Mouse (Mus musculus): ENCODE data around the gene Vamp8. TPM values are rescaled to one million over a fixed set of nuclear protein-coding genes. Genes with fewer than 3 reads are reported as not detected.

Gene Vamp8
- total RNA-seq (2014; rRNA removed) (6.0 and 11.6 TPM in 2 replicates), polyA plus RNA-seq (2015; fragmentation: Nextera tagmentation; extraction: Ambion mirVana) (23.7 and 24.8 TPM in 2 replicates)

GRCm38 (mm10) chr6:72389941-72390771 is at the start of gene Vamp8:
Gene Vamp8, minus strand, starts transcription at chr6:72390703.
- ATAC-seq (ENCODE audit: low FRiP score): 0 out of 2 replicates have a peak, but pooled peaks have one; percentile 16

GRCm38 (mm10) chr6:72439355-72440185 is 49.1 kb upstream of the Vamp8 start, which contains the start of gene Mat2a:
Gene Mat2a, minus strand, starts transcription at chr6:72439558.
- peak within 1 kb of the TSS; percentile 86 for H3K4me3 ChIP-seq (ENCODE audit: low read depth, low read length)
- peaks cover 12% of the 10 kb centered on the region; the same call in 1 of the 2 replicates for H3K4me1 ChIP-seq (ENCODE audit: insufficient read depth, low read length)
- peak within 1 kb of the TSS; percentile 100 for H3K9ac ChIP-seq (replicated peaks; ENCODE audit: low read length, poor library complexity, severe bottlenecking)
- H3K4me2 ChIP-seq (ENCODE audit: low read depth, low read length, poor library complexity, severe bottlenecking): peak within 1 kb of the TSS; percentile 69
- peaks cover 11% of the 10 kb centered on the region for H3K36me3 ChIP-seq (ENCODE audit: insufficient read depth, low read length)
- ATAC-seq (ENCODE audit: low FRiP score) (peak; percentile 90), DNase-seq (ENCODE audit: low spot score) (peak; percentile 96)
- TF ChIP-seq CTCF (IDR thresholded peaks at IDR 0.05): peak; percentile 83
- peak within 1 kb of the TSS; percentile 99 for H3K27ac ChIP-seq (ENCODE audit: low read depth, low read length)
- no peaks in the 10 kb centered on the region for H3K27me3 ChIP-seq (ENCODE audit: insufficient read depth, low read length)
- under 1% methylated on average over 66 of the region's 77 CpGs for WGBS
- H3K9me3 ChIP-seq (ENCODE audit: low read length): no peaks in the 10 kb centered on the region

More at GRCm38 (mm10) chr6:72389941-72390771, at the start of gene Vamp8:
- TF ChIP-seq CTCF (IDR thresholded peaks at IDR 0.05): peak; percentile 7; the same call in 1 of the 2 replicates
- H3K27me3 ChIP-seq (ENCODE audit: insufficient read depth, low read length): no peaks in the 10 kb centered on the region; the same call in 1 of the 2 replicates
- H3K4me2 ChIP-seq (ENCODE audit: low read depth, low read length, poor library complexity, severe bottlenecking): peak within 1 kb of the TSS; percentile 45
- peak within 1 kb of the TSS; percentile 27 for H3K4me3 ChIP-seq (ENCODE audit: low read depth, low read length)
- H3K9ac ChIP-seq (replicated peaks; ENCODE audit: low read length, poor library complexity, severe bottlenecking): 0 out of 2 replicates have a peak within 1 kb of the TSS, but pooled peaks have one; percentile 5
- H3K9me3 ChIP-seq (ENCODE audit: low read length): no peaks in the 10 kb centered on the region
- DNase-seq (ENCODE audit: low spot score): peak; percentile 14
- 0 out of 2 replicates have a peak within 1 kb of the TSS, but pooled peaks have one; percentile 13 for H3K27ac ChIP-seq (ENCODE audit: low read depth, low read length)
- 0 out of 2 replicates have a peak, but pooled peaks cover 3% of the 10 kb centered on the region for H3K4me1 ChIP-seq (ENCODE audit: insufficient read depth, low read length)
- WGBS: 6% methylated on average over 32 of the region's 33 CpGs
- no peaks in the 10 kb centered on the region for H3K36me3 ChIP-seq (ENCODE audit: insufficient read depth, low read length)

GRCm38 (mm10) chr6:72438862-72439354 is 48.4 kb upstream of the Vamp8 start:
- TF ChIP-seq CTCF (IDR thresholded peaks at IDR 0.05): no peak
- Histone ChIP-seq H3K27me3 (ENCODE audit: insufficient read depth, low read length) (no peaks in the 10 kb centered on the region), H3K27ac (ENCODE audit: low read depth, low read length) (peak overlapping the region; percentile 99), H3K4me2 (ENCODE audit: low read depth, low read length, poor library complexity, severe bottlenecking) (peak overlapping the region; percentile 69), H3K9me3 (ENCODE audit: low read length) (no peaks in the 10 kb centered on the region), H3K9ac (replicated peaks; ENCODE audit: low read length, poor library complexity, severe bottlenecking) (peak overlapping the region; percentile 100), H3K36me3 (ENCODE audit: insufficient read depth, low read length) (peaks cover 14% of the 10 kb centered on the region), H3K4me1 (ENCODE audit: insufficient read depth, low read length) (peaks cover 12% of the 10 kb centered on the region; the same call in 1 of the 2 replicates), H3K4me3 (ENCODE audit: low read depth, low read length) (peak overlapping the region; percentile 86)
- WGBS: under 1% methylated on average over 52 of the region's 57 CpGs
- DNase-seq (ENCODE audit: low spot score) (peak; percentile 95), ATAC-seq (ENCODE audit: low FRiP score) (peak; percentile 67)

- Histone ChIP-seq H3K9me3 (ENCODE audit: low read length) (no peaks in the 10 kb centered on the region), H3K4me3 (ENCODE audit: low read depth, low read length) (peak overlapping the region; percentile 86), H3K4me1 (ENCODE audit: insufficient read depth, low read length) (peaks cover 12% of the 10 kb centered on the region; the same call in 1 of the 2 replicates), H3K27ac (ENCODE audit: low read depth, low read length) (peak overlapping the region; percentile 99), H3K4me2 (ENCODE audit: low read depth, low read length, poor library complexity, severe bottlenecking) (peak overlapping the region; percentile 69), H3K27me3 (ENCODE audit: insufficient read depth, low read length) (no peaks in the 10 kb centered on the region), H3K36me3 (ENCODE audit: insufficient read depth, low read length) (peaks cover 14% of the 10 kb centered on the region), H3K9ac (replicated peaks; ENCODE audit: low read length, poor library complexity, severe bottlenecking) (peak overlapping the region; percentile 100)
- ATAC-seq (ENCODE audit: low FRiP score) (no peak), DNase-seq (ENCODE audit: low spot score) (no peak)
- TF ChIP-seq CTCF (IDR thresholded peaks at IDR 0.05): no peak
- whole genome bisulfite sequencing: 1% methylated on average over 5 of the region's 5 CpGs
These were observed 47.7 kb upstream of the Vamp8 start for GRCm38 (mm10) chr6:72438226-72438625.

GRCm38 (mm10) chr6:72432153-72432552 is 41.6 kb upstream of the Vamp8 start:
- Histone ChIP-seq H3K4me1 (ENCODE audit: insufficient read depth, low read length) (no peaks in the 10 kb centered on the region), H3K9ac (replicated peaks; ENCODE audit: low read length, poor library complexity, severe bottlenecking) (no peak overlapping the region), H3K9me3 (ENCODE audit: low read length) (no peaks in the 10 kb centered on the region), H3K27me3 (ENCODE audit: insufficient read depth, low read length) (no peaks in the 10 kb centered on the region), H3K4me2 (ENCODE audit: low read depth, low read length, poor library complexity, severe bottlenecking) (no peak overlapping the region), H3K4me3 (ENCODE audit: low read depth, low read length) (no peak overlapping the region), H3K27ac (ENCODE audit: low read depth, low read length) (no peak overlapping the region), H3K36me3 (ENCODE audit: insufficient read depth, low read length) (peaks cover 38% of the 10 kb centered on the region)
- ATAC-seq (ENCODE audit: low FRiP score) (no peak), DNase-seq (ENCODE audit: low spot score) (no peak)
- no peak for TF ChIP-seq CTCF (IDR thresholded peaks at IDR 0.05)
- 67% methylated on average over 2 of the region's 2 CpGs for WGBS

Measured in midbrain, postnatal 0 days (tissue).